Mouse (Mus musculus) urinary bladder, adult 2 months (tissue): ENCODE data around the gene Kcnj16. TPM values are rescaled to one million over a fixed set of nuclear protein-coding genes. Genes with fewer than 3 reads are reported as not detected.

ENCODE experiments used
- DNase-seq: peaks from one replicate; pipeline ENCODE4 v3.0.0; 2022; ENCODE audit warnings: low spot score
- polyA plus RNA-seq: library from polyadenylated mRNA; depleted of rRNA; stranded (reverse); fragments of >200 nt; gene quantifications from 2 replicates; pipeline ENCODE4 v1.2.3, GENCODE M21; 2012; rRNA removed

Gene Kcnj16
- polyA plus RNA-seq, 1 experiment: not detected

GRCm38 (mm10) chr11:111056030-111056429 is 88.2 kb downstream of the Kcnj16 start:
- no peak for DNase-seq

- no peak for DNase-seq
Measured at GRCm38 (mm10) chr11:111057435-111057834, 89.6 kb downstream of the Kcnj16 start.

GRCm38 (mm10) chr11:111059440-111059839 is 91.6 kb downstream of the Kcnj16 start:
- no peak for DNase-seq

GRCm38 (mm10) chr11:111060216-111060615 is 92.4 kb downstream of the Kcnj16 start:
- no peak for DNase-seq

GRCm38 (mm10) chr11:111064751-111065527 is 97.1 kb downstream of the Kcnj16 start:
- no peak for DNase-seq

- peak; percentile 79 for DNase-seq
Measured at GRCm38 (mm10) chr11:111065635-111066298, 97.9 kb downstream of the Kcnj16 start, which contains the start of gene Kcnj2. Gene Kcnj2 (plus strand): TSS chr11:111066164.

GRCm38 (mm10) chr11:111066299-111066691 is 98.5 kb downstream of the Kcnj16 start:
- DNase-seq: no peak

GRCm38 (mm10) chr11:111067787-111068186 is 100.0 kb downstream of the Kcnj16 start:
- DNase-seq: no peak

- DNase-seq: no peak
Measured at GRCm38 (mm10) chr11:111070460-111070859, 102.6 kb downstream of the Kcnj16 start.

- no peak for DNase-seq
Measured at GRCm38 (mm10) chr11:111074131-111074530, 106.3 kb downstream of the Kcnj16 start.

Other genes starting within 250 kb of the Kcnj16 start
- 2.0 TPM in 2 replicates for gene Kcnj2, start 98.1 kb downstream of the Kcnj16 start, polyA plus RNA-seq